Mouse (Mus musculus): Measurements from ENCODE around the gene Psma6.

- TF ChIP-seq GATA1 (IDR thresholded peaks at IDR 0.05; ENCODE audit: low read length) (no peak), TAL1 (IDR thresholded peaks at IDR 0.05; ENCODE audit: low read length) (no peak)
Observed at GRCm38 (mm10) chr12:55445583-55445982, 61.6 kb downstream of the Psma6 start.
